Mouse (Mus musculus): ENCODE measurements around the gene Kif23.

The Kif23 gene

DNA sequence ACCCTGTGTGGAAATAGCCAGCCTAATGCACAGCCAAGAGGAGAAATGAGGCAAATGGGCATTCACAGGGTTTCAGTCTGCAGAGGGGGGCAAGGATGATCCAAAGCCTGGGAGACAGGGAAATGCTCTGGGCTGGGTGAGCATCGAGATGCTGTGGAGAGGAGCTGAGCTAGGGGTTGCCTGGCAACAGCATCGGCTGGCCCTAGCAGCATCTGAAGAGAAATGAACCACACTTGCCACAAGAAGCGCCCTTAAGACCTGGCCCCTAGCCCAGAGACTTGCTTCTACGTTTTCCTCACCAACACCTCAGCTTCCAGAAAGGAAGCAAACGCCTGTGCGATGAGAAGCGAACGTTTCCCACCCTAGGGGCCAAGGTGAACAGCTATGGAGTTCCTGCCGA is 44.1 kb downstream of the Kif23 start:
- peak; percentile 49 for DNase-seq

DNA sequence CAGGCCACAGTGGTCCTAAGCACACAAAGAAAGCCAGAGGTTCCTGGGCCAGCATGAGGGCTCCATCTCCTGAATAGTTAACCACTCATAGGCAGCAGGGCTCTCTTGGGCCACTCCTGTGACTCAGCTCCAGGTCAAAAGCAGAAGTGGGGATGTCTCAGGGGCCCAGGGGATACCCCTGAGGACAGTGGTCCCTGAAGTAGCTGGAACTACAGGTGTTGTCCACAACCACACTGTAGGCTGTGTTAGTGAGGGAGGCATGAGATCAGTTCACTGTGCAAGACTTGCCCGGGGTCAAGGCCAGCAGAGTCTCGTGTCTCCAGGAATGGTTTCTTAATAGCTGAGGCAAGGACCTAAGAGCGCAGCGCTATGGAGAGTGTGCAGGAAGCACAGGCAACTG is 45.0 kb downstream of the Kif23 start:
- DNase-seq: no peak

DNA sequence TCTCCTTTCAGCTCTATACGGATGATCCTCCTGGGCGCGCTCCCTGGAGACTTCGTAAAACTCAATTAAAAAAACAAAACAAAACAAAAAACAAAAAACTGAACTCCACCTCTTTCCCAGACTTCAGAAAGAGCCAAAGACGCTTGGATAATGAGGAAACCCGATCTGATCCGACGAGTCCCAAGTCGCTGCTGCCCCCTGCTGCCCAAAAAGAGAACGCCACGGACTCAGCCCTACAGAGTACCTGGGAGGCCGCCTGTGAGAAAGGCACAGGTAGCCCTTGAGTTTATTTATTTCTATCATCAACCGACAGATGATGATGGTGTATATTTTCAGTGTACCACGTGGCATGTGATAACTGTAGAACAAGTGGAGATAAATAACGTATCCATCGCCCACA is 46.8 kb downstream of the Kif23 start:
- DNase-seq: peak; percentile 85

DNA sequence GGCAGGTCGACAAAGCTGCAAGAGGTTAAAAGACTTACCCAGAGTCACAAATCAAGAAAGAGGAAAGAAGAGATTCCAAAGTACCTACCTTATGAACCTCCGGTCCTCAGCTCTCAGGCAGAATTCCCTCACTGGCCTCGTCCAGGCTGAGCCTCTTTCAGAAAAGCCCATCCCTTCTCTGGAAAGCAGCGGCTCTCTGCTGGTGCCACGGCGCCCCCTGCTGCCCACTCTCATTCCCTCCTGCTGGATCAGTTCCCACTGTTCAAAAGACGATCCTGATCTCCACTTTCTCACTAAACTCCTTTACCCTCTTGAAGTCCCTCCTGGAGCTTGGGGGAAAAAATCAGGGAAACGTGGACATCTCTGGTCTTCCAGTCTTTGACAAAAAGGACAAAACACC is 48.2 kb downstream of the Kif23 start:
- peak; percentile 90 for DNase-seq

DNA sequence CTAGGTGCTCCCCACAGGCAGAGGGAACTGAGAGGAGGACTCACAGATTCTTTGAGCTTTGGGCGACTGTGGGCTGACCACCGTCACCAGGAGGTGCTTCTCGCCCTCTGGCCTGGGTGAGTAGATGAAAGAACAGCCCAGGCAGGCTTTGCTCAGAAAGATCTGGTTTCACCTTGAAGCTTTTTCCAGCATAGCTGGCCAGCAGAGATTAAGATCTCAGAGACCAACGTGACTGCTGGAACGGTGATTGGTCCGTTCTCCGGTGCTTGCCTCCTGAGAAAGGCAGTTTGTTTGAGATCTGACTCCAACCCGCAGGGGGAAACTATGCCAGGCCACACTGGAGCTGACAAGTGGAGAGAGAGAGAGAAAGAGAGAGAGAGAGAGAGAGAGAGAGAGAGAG is 51.6 kb downstream of the Kif23 start:
- no peak for DNase-seq

DNA sequence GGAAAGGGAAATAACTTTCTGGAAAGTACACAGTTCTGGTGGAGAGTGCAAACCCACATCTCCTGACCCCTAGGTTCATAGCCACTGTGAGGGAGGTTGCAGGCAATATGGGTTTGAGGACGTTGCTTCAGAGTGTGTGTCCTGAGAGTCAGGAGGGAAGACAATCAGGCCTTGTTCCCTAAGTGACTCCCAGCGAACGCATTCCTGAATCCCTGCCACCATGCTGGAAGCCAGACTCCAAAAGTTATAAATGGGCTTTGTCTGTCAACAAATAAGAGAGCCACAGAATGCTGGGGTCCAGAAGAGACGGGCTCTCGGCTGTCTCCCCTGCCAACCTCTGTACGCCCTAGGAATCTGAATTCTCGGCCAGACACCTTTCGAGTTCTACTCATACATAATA is 56.7 kb downstream of the Kif23 start:
- no peak for DNase-seq

DNA sequence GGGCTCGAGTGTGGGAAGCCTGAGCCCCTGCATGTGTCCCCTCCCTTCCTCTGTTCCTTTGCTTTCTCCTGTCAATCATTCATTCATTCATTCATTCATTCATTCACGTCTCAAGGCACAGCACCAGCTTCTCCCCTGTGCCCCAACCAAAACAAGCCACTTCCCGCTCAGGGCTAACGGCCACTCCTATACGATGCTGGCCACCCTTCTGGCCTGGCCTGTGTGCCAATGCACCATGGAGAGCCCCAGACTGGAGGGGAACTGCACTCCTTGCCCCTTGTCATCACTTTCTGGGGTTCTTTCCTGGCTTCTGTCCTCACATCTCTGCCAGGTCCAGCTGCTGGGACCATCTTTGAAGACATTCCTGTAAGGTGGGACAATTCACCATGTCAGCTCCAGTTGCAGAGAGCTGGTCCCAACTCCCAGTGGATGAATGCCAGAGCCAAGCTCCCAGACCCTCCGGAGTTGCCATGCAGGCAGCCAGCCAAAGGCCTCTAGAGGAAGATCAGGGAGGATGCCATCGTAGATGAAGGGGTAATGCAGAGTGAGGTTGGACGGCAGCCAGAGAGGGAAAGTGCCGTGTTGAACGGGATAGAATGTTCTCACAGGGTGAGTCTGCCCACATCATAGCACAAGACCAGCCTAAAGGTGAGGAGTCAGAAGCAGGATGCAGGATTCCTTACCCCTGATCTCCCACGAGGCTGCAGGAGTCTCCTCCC is 58.8 kb downstream of the Kif23 start:
- no peak for DNase-seq

DNA sequence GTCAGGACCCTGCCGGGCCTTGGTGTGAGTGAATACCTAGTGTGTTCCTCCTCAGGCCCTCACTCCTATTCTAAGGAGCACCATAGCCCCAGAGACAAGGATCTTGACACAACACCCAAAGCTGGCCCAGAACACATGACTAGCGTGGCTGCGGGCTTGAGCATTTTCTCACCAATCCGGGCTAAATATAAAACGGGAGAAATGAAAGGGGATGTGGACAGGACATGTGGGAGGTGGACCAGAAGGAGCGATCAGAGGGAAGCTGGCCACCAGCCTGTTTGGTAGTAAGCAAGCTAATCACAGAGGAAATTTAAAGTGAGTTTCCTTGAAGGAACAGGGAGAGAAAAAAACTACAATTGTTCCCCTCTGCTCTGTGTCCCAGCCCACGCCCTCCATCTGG is 60.6 kb downstream of the Kif23 start:
- no peak for DNase-seq

DNA sequence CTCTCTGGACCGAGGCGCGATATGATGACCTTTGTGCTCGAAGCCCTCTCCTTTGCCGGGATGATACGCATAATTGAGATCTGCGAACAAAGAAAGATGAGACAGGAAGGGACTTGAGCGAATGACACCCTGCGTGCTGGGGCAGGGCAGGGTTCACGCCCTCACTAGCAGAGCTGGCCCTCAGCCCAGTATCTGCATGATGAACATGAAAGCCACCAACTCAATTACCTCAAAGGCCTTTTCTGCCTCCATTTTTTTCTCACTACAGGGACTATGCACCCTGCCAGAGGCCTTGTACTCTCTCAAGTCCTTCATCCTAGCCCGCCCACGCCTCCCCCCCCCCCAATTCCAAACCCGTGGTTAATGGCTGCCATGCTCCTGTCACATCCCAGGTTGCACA is 61.6 kb downstream of the Kif23 start:
- no peak for DNase-seq

DNA sequence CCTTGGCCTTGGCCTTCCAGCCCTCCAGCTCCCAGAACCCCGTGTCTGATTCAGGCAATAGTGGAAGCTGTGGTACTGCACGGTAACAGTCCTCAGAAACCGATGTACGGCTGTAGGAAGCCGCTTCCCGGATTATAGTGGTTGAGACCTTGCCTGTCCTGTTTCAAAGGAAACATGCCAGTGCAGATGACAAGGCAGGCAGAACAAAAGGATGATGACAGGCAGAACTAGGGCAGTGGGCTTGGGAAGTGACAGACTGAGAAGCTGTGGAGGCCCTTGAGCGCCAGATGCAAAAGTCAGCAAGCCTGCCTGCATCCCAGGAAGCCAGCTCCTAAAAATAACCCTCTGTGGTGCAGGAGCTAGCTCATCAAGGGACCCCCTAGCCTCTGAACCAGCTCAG is 62.2 kb downstream of the Kif23 start:
- DNase-seq: no peak

DNA sequence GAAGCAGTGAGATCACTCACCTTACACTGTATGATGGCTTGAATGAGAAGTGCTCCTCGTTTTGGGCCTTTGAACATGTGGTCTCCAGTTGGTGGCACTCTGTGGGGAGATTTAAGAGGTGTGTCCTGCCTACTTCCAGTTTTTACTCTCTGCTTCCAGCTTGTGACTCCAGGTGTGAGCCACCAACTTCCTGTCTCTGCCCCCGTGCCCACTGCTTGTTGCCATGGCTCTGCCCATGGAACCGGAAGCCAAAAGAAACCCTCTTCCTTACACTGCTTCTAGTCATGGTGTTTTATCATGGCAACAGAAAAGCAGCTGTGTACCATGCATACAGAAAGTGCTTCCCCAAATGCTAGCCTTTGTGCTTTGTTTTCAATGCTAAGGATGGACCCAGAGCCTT is 64.4 kb downstream of the Kif23 start:
- DNase-seq: no peak

DNA sequence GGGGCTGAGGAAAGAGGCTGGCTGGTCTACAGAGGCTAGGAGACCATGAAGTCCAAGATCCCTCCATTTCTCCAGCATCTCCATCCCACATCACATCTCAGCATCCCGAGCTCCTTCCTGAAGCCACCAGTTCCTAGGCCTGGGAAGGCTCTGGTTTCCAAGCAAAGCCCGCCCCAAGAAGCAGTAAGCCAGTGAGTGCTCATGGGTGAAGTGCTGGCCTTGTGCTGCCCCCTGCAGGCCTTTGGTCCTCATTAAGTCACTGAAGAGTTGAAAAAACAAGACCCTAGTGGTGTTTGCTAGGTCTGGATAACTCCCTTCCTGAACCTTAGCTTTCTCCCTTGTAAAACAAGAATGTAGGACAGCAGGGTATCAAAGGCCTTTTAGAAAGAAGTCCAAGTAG is 67.7 kb downstream of the Kif23 start:
- peak; percentile 86 for DNase-seq

DNA sequence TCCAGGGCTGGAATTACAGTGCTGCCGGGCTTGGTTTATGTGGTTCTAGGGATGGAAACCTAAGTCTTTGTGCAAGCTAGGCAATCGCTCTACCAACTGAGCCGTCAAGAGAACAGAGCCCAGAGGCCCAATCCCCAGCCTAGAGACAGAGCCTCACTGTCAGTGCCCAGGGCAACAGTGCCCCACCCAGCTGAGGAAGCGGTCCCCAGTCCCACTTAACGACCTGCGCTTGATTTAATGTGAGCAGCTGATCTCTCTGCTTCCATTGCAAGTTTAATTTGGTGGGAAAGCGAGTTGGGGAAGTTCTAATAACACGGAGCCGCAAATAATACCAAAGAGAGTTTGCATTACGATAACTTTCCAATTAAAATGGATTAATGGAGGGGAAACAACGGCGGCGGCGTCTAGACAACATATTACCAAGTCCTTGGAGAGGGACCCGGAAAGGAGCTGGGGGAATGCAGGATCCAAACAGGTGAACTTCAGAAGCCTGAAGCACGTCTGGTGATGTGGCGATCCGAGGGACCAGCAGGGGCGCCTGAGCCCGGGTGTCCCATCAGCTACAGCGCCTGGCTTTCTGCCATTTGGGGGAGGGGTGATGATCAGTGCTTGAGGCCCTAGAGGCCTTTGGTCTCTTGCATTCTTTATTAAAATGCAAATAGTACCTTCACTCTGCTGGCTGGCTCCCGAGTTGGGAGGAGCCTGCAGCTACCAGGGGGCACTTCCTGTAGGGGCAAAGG is 69.0 kb downstream of the Kif23 start:
- peak; percentile 40 for DNase-seq

DNA sequence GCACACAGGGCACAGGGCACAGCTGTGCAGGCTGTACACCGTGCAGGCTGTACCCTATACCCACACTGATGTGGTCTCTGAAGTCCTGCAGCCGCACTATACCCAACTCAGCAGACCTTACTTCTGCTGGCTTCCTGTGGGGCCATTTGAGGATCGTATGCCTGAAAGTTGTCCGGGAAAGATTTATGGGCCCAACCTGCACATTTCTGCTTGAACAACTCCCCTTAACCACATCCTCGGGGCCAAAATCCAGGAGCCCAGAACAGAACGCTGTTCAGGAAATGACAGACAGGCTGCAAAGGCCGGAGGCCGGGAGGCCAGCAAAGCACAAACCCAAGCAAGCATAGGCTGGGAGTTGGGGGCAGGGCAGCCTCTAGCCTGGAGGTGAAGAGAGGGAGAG is 73.2 kb downstream of the Kif23 start:
- DNase-seq: no peak

DNA sequence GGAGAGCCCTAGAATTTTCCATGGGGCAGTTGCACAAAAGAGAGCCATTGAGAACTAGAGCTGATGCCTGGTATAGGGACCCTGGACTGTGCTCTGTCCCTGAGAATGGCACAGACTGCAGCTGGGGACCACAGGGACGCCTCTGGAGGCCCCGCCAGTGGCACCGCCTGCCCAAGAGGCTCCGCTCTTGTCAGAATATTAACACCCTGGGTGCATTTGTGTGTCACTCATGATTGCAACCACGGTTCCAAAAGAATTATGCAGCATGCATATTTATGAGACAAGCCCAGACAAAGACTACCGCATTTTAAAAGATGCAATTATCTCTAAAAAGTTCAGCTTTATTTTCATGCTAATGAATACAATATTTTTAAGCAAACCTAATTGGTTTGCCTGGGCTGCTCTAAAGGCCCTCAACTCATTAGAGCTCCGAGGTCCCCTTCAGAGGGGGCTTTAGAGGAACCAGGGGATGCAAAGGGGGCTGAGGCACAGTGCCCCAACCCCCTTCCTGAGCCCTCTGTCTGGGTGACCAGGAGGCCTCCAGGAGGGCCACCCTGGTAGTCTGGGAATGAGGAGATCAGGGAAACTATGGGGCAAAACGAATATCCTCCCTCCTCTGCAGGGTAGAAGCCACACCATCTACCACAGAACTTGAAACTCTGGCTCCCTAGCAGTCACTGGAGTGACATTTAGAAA is 74.2 kb downstream of the Kif23 start:
- no peak for DNase-seq

DNA sequence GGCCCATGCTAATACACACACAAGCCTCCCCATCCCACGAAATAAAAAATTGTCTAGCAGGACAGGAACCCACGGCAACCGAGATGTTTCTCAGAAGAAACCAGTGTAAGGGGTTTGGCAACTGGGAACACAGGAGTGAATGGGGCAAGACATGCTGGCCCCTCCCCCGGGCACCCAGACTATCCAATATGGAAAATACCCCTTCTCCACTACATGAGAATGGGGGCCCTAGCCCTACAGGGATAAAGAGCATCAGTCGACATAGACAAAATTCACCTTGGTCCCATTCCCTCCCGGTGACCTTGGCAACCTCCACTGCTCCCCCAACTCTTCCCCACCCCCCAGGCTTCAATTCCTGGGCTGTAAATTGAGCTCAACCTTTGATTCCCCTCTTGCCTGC is 74.7 kb downstream of the Kif23 start:
- DNase-seq: no peak

DNA sequence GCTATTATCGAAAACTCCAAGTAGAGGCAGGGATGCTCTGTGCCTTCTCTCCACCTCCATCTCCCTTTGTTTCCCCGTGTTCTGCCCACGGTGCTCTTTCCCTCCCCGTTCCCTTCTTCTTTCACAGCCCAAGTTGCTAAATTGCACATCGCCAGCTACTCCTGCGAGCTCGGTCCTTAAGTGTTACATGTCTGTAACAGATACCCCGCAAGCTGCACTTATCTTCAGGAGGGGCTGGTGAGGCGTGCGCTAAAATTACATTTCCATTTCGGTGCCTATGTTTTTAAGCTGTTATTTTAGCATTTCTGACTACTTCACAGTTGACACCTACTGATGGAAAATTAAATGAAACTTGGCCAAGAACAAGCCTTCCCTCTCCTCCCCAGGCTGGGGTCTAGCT is 78.9 kb downstream of the Kif23 start:
- DNase-seq: no peak
